Mouse (Mus musculus) spleen, adult 2 months (tissue): ENCODE results near the gene Hs2st1. TPM values are rescaled to one million over a fixed set of nuclear protein-coding genes. Genes with fewer than 3 reads are reported as not detected.

Experiments
- DNase-seq, 2 experiments: peaks; one replicate each; pipeline versions ENCODE4 v3.0.0 to v3.0.0-alpha.2; 2012 to 2021; ENCODE audit warnings: low spot score in 2 of 2, low read depth in 1 of 2
- H3K27ac ChIP-seq: fragments of 200-500 bp; 2 replicates; pipeline ENCODE4 v1.5.1; 2012; ENCODE audit warnings: low read length, inconsistent platforms; ENCODE audit not compliant: insufficient read depth
- H3K27me3 ChIP-seq: fragments of 200-500 bp; 2 replicates; pipeline ENCODE4 v1.6.1; 2012; ENCODE audit warnings: mild to moderate bottlenecking, moderate library complexity, low read length, inconsistent platforms; ENCODE audit not compliant: control insufficient read depth, insufficient read depth
- H3K36me3 ChIP-seq: fragments of 200-500 bp; 2 replicates; pipeline ENCODE4 v1.6.1; 2012; ENCODE audit warnings: mild to moderate bottlenecking, low read length, inconsistent platforms; ENCODE audit not compliant: control insufficient read depth, insufficient read depth
- H3K4me1 ChIP-seq: fragments of 200-500 bp; 2 replicates; pipeline ENCODE4 v1.6.1; 2011; ENCODE audit warnings: inconsistent platforms; ENCODE audit not compliant: control insufficient read depth, insufficient read depth, insufficient read length
- H3K4me3 ChIP-seq: fragments of 200-500 bp; 2 replicates; pipeline ENCODE4 v1.5.1; 2011; ENCODE audit warnings: mild to moderate bottlenecking, inconsistent platforms; ENCODE audit not compliant: insufficient read depth, insufficient read length; ENCODE audit errors: extremely low read depth
- CTCF ChIP-seq: fragments of 200-500 bp; IDR thresholded peaks from 2 replicates; pipeline ENCODE4 v1.5.1; 2011; ENCODE audit warnings: mild to moderate bottlenecking, inconsistent platforms; ENCODE audit not compliant: insufficient read depth, insufficient read length, insufficient replicate concordance; ENCODE audit errors: extremely low read depth
- POLR2A ChIP-seq: fragments of 200-500 bp; IDR thresholded peaks from 2 replicates; pipeline ENCODE4 v1.6.1; 2011; ENCODE audit warnings: low read depth, low read length, inconsistent platforms
- WGBS: fragments of 180-500 bp; shearing (Covaris S2); methylation state at CpG from one replicate; pipeline ENCODE4 v1.1.7; 2018; 5-methylcytosine and 5-hydroxymethylcytosine counted together
- polyA plus RNA-seq: library from polyadenylated mRNA; depleted of rRNA; stranded (reverse); fragments of >200 nt; gene quantifications from 2 replicates; pipeline ENCODE4 v1.2.3, GENCODE M21; 2012

The Hs2st1 gene
- polyA plus RNA-seq, 1 experiment = 1.5 TPM

GRCm38 (mm10) chr3:144535056-144535455, 34.9 kb downstream of the Hs2st1 start:
- H3K27ac ChIP-seq = no peak overlapping the region
- TF ChIP-seq POLR2A (no peak), CTCF (no peak)
- no peaks in the 10 kb centered on the region for H3K27me3 ChIP-seq
- H3K4me3 ChIP-seq = no peak overlapping the region
- H3K4me1 ChIP-seq = no peaks in the 10 kb centered on the region
- no peaks in the 10 kb centered on the region for H3K36me3 ChIP-seq
- DNase-seq = no peak
- 88% methylated on average over 4 of the region's 4 CpGs for WGBS

- no peaks in the 10 kb centered on the region for H3K27me3 ChIP-seq
- WGBS = 63% methylated on average over 5 of the region's 5 CpGs
- H3K4me1 ChIP-seq = no peaks in the 10 kb centered on the region
- H3K4me3 ChIP-seq = no peak overlapping the region
- no peak overlapping the region for H3K27ac ChIP-seq
- TF ChIP-seq CTCF = no peak
- TF ChIP-seq POLR2A = no peak
- DNase-seq = no peak
- H3K36me3 ChIP-seq = no peaks in the 10 kb centered on the region
These were observed 39.0 kb downstream of the Hs2st1 start for GRCm38 (mm10) chr3:144531023-144531422.

- no peaks in the 10 kb centered on the region for H3K36me3 ChIP-seq
- no peak overlapping the region for H3K4me3 ChIP-seq
- 92% methylated on average over 7 of the region's 7 CpGs for WGBS
- DNase-seq = no peak
- no peak overlapping the region for H3K27ac ChIP-seq
- no peaks in the 10 kb centered on the region for H3K27me3 ChIP-seq
- TF ChIP-seq POLR2A (no peak), CTCF (no peak)
- H3K4me1 ChIP-seq = no peaks in the 10 kb centered on the region
These were observed 42.1 kb downstream of the Hs2st1 start for GRCm38 (mm10) chr3:144527918-144528317.

GRCm38 (mm10) chr3:144519581-144520272, 50.3 kb downstream of the Hs2st1 start:
- no peak overlapping the region for H3K4me3 ChIP-seq

GRCm38 (mm10) chr3:144518917-144519316, 51.1 kb downstream of the Hs2st1 start:
- Histone ChIP-seq H3K4me1 (no peaks in the 10 kb centered on the region), H3K27me3 (no peaks in the 10 kb centered on the region), H3K27ac (no peak overlapping the region), H3K36me3 (no peaks in the 10 kb centered on the region), H3K4me3 (no peak overlapping the region)
- TF ChIP-seq POLR2A = no peak
- no peak for TF ChIP-seq CTCF
- no peak for DNase-seq
- WGBS = 86% methylated on average over 5 of the region's 5 CpGs

More at GRCm38 (mm10) chr3:144519581-144520272, 50.3 kb downstream of the Hs2st1 start:
- H3K27me3 ChIP-seq = no peaks in the 10 kb centered on the region
- WGBS = 91% methylated on average over 10 of the region's 10 CpGs
- no peak for DNase-seq
- no peaks in the 10 kb centered on the region for H3K36me3 ChIP-seq
- no peak overlapping the region for H3K27ac ChIP-seq
- TF ChIP-seq POLR2A = no peak
- no peak for TF ChIP-seq CTCF
- no peaks in the 10 kb centered on the region for H3K4me1 ChIP-seq

GRCm38 (mm10) chr3:144515286-144515685, 54.7 kb downstream of the Hs2st1 start:
- Histone ChIP-seq H3K27me3 (no peaks in the 10 kb centered on the region), H3K27ac (no peak overlapping the region), H3K4me3 (no peak overlapping the region), H3K36me3 (no peaks in the 10 kb centered on the region), H3K4me1 (no peaks in the 10 kb centered on the region)
- 88% methylated on average over 7 of the region's 7 CpGs for WGBS
- TF ChIP-seq POLR2A (no peak), CTCF (no peak)
- DNase-seq = no peak

- DNase-seq = no peak
- Histone ChIP-seq H3K4me3 (no peak overlapping the region), H3K36me3 (no peaks in the 10 kb centered on the region), H3K27me3 (no peaks in the 10 kb centered on the region), H3K27ac (no peak overlapping the region), H3K4me1 (no peaks in the 10 kb centered on the region)
- WGBS = 93% methylated on average over 10 of the region's 10 CpGs
- TF ChIP-seq POLR2A = no peak
- no peak for TF ChIP-seq CTCF
These were observed 55.9 kb downstream of the Hs2st1 start for GRCm38 (mm10) chr3:144514122-144514505.
